Mouse (Mus musculus) neutrophil, adult 5-6 weeks (primary cell): Measurements from ENCODE around the gene Aen. TPM values are rescaled to one million over a fixed set of nuclear protein-coding genes. Genes with fewer than 3 reads are reported as not detected.

Experiments
- ATAC-seq: fragments of 151-379, 151-347 bp; 2 replicates; pipeline ENCODE4 v1.8.0; 2017; ENCODE audit warnings: mild to moderate bottlenecking, moderate TSS enrichment; ENCODE audit not compliant: insufficient number of reproducible peaks, poor library complexity, low FRiP score, severe bottlenecking; ENCODE audit errors: extremely low read depth
- total RNA-seq: library from RNA; stranded (forward); fragments of 200-1000 nt; gene quantifications from 2 replicates; pipeline ENCODE4 v1.2.3, GENCODE M21; 2017

Aen gene
- total RNA-seq, 1 experiment from 2014 or later = 41.3 TPM

DNA sequence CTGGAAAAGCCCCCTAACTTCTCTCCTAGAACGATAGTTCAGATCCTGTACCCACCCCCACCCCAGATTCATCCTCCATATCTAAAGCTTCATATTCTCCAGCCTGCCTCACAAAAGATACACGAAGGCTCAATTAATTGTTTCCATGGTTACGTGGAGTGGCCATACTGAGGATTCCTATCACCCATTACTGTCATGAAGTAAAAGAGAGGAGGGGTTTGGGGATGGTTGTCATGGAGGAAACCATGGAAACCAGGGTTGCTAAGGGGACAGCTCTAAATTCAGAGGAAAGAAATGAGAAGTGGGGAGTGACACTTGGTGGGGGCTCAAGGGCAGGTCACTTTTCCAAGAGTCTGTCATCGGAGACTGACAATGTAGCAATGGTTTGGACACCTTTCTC is 9.2 kb upstream of the Aen start:
- no peak for ATAC-seq

DNA sequence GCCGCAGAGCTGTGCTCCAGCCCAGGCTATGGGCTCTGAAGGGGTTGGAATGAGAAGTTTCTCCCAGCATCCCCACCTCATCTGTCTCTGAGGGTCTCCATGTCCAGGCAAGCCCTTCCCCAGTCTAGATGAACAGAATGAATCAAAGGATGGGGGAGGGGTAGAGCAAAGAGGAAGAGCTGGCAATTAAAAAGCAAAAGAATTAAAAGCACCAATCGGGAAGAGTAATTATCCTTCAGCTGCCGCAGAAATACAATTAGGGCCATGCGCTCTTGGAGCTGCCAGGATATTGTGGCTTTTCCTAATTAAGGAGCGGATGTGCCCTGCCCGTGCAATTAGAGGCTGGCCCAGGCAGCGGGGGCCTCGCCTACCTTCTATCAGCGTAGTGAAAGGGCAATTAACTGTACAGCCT is 8.2 kb upstream of the Aen start:
- no peak for ATAC-seq

DNA sequence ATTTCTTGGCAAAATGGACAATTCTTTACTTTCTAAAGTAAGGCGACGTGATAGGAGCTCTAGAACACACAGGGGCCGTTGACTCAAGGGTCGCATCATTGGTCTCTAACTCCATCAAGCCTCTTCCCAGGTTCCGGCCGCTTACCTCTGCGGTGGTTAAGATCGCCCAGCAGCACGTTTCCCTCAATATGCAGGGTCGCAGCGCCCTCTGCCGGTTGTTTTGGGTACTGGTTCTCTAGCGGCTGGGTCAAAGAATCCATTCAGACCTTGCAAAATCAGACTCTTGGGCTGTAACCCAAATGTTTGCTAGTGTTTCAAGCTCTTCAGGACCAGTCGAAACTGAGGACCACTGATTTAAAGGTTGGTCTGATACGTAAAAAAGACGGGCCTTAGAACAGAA is 5.0 kb upstream of the Aen start:
- peak; percentile 68 for ATAC-seq

DNA sequence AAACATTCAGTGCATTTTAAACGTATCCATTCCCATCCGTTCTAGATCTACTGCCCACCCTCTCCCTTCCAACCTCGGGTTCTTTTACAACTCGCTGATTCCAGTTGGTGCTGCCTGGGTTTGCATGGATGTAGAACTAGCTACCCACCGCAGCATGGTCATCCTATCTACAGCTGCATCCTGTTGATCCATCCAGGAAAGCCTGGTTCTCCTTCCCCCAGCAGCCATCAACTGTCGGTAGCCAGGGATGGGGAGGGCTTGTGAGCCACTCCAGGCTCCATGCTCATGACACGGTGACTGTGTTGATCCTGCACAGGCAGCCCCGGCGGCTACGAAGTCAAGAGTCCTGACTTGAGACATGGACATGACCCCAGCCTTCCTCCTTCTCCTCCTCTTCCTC is 1.7 kb upstream of the Aen start:
- ATAC-seq = no peak

DNA sequence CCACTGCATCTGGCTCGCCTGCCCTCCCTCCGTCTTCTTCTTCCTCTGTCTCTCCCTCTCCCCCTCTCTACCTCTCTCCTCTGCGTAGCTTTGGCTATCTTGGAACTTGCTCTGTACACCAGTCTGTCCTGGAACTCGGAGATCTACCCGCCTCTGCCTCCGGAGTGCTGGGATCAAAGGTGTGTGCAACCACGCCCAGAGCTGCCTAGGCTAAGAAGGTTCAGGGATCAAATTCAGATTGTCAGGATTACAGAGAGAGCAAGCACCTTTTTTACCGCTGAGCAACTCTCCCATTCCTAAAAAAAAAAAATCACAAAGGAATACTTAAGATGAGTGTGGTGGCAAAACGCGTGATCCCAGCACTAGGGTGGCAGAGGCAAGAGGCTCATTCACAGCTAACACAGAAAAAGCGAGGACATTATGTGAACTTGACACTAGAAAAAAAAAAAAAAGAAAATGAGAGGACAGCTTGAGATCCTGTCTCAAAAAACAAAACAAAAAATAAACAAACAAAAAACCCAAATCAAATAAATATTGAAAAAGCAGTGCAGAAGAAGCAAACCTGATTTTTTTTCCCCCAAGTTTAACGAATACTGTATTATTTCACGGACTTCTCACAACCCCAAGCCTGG is 517 bp upstream of the Aen start:
- no peak for ATAC-seq

DNA sequence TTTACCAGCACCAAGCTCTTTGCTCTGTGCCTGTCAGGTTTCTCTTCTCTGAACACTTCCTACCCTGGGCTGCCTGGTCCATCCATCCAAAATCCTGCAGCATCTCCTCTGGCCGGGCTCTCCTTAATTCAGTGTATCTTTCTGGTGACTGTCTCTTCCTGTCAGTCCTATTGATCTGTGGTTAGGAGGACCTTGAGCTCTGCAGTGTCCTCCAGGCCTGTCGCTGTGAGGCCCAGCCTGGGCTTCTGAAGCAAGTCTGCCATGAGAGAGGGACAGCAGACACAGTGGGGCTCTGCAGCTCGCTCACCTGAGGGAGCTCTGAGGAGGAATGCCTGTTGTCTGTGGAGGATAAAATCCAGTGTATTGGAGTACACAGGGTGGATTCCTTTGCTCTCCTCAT is 1.9 kb downstream of the Aen start:
- no peak for ATAC-seq

DNA sequence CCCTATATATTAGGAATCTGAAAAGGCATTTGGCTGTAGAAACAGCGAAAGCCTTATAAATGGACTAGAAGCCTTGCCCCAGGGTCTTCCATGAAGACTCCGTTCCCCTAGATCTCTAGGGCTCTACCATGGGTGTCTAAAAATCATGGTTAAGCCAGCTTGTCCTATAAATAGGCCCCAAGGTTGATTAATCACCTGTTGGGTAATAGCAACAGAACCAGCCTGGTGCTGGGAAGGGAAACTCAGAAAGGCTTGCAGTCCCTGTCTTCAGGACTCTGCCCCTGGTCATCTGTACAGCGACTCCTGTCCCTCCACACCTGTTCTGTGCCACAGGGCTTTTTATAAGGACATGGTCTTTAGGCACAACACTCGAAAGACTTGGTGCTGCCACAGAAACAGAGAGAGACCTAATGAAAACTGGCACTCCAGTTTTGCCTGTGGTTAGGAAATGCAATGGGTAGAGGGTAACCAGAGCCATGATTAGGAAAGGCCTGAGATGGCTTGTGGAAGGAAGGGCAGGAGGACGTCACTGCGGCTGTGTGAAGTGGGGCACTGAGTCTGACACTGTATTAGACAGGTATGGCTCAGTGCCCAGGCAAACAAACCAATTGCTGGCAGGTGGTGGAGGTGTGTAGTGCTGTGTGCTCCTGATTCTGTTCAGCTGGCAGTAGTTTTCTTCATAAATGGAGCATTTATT is 7.7 kb downstream of the Aen start:
- no peak for ATAC-seq

DNA sequence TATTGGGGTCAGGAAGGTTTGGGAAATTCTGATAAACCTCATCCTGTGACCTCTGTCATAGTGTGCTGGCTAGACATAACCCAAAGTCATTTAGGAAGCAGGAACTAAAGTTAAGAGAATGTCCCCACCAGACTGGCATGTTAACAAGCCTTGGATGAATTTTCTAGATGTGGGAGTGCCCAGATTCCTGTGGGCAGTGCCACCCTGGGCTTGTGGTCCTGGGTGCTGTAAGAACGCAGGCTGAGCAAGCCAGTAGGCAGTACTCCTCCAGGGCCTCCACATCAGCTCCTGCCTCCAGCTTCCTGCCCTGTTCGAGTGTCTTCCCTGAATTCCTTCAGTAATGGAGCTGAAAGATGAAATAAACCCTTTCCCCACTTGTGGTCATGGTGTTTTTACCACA is 8.5 kb downstream of the Aen start:
- ATAC-seq = no peak

DNA sequence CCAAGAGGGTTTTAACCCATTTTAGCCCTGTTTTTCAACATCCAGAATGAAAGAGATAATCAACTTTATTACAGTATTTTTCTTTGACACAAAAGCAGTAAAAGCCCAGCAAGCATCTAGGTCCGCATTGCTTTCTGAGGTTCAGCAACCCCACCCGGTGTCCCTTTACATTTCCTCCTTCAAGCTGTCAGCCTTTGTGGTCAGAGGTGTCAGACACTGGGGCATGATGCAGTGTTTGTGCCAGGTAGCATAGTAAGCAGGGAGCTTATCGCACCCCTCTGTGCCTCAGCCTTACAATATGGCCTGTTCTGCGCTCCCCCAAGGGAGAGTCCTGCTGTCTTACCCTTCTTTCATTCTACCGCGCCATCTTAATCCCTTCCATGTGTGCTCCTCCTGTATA is 13.4 kb downstream of the Aen start:
- no peak for ATAC-seq

DNA sequence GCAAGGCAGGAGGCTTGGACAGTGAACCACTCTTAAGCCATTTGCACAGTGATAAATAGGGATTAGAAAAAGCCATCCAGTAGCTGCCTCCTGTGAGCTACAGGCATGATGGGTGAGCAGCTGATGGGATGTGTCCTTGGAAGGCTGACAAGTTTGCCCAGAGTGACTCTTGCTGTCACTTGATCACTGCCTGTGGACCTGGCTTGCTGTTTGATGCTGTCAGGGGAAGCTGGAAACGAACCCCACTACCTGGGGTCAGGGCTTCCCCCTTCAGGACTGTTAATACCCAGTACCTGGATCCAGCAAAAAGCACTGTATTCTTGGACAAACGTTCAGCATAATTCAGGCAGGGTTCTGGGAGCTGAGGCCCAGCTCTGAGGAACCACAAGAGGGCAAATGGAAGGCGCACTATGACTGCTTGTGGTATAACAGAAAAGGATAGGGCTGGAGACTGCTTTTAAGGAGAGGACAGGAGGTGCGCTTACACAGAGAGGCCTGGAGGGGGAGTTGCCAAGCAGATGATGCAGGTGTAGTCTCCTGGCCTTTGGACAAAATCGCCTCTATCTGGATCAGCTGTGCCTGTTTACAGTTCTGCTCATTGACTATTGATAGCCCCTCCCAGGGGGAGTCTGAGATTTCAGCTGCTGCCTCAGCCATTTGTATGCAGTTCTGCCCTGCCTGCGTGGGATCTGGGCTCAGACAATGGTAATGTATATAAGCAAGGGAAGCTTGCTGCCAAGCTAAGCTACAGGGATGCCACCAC is 14.9 kb downstream of the Aen start:
- ATAC-seq = no peak

DNA sequence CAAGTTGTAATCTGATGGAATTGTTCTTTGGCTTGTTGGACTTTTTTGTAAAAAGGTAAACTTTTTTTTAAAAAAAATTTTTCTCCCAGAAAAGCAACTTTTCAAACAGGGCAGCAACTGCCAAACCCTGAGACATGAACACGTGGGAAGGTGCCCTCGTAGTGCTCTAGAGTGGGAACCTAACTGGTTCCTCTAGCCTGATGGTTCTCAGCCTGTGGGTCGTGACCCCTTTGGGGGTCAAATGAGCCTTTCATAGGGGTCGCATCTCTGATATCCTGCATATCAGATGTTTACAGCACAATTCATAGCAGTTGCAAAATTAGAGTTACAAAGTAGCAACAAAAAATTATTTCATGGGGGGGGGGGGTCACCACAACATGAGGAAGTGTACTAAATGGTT is 15.6 kb downstream of the Aen start:
- ATAC-seq = no peak

DNA sequence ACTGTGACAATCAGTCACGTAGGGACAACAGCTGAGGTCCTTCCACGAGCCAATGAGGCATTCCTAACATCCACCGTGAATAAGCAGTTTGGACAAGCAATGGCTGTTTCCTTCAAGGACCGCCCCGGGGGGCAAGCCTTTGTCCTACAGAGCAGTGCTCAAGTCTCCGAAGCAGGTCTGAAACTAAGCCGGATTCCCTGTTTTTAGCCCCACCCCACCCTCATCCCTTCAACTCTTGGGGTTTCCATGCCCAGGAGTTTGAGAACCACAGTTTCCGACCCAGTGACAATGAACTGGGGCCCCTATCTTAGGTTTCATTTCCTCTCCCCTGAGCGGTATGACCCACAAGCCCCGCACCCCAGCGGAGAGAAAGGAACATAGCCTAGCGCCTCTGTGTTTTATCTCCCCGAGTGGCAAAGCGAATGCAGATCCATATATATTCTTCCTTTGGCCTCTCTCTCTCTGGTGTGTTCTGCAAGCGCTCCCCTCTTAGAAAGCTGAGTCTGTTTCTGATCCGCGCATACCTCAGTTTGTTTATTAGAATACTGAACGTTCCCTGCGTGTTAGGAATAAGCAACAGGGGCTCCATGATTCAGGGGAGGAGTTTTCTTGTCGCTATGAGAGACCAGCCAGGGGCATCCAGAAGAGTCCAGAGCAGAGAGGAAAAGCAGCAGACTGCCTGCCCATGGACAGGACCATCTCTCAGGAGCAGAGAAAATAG is 16.8 kb downstream of the Aen start:
- ATAC-seq = peak; percentile 28; the same call in 1 of the 2 replicates

DNA sequence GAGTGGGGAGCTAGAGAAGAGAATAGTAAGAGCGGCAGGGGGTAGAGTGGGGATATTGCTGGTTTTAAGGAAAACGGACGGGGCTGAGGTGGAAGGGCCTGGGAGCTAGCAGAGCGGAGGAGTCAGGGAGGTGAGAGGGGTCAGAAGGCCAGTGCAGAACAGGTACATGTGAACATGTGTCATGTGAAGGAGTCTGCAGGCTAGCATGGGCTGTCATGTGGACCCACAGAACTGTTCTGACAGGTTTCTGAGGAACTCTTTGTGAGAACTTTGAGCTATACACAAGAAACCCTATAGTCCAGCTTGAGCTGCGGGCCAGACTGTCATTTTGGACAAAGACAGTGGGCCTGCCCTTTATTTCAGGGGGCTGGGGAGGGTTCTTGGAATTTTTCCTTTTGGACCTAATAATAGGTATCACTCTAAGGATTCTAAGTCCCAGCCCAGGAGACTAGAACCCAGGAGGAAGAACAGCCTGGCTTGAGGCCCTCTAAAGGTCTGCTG is 17.4 kb downstream of the Aen start, which contains the start of gene Isg20:
Isg20 (plus strand) TSS at position 451 of the 501 bp plus-strand sequence.
- ATAC-seq = no peak

DNA sequence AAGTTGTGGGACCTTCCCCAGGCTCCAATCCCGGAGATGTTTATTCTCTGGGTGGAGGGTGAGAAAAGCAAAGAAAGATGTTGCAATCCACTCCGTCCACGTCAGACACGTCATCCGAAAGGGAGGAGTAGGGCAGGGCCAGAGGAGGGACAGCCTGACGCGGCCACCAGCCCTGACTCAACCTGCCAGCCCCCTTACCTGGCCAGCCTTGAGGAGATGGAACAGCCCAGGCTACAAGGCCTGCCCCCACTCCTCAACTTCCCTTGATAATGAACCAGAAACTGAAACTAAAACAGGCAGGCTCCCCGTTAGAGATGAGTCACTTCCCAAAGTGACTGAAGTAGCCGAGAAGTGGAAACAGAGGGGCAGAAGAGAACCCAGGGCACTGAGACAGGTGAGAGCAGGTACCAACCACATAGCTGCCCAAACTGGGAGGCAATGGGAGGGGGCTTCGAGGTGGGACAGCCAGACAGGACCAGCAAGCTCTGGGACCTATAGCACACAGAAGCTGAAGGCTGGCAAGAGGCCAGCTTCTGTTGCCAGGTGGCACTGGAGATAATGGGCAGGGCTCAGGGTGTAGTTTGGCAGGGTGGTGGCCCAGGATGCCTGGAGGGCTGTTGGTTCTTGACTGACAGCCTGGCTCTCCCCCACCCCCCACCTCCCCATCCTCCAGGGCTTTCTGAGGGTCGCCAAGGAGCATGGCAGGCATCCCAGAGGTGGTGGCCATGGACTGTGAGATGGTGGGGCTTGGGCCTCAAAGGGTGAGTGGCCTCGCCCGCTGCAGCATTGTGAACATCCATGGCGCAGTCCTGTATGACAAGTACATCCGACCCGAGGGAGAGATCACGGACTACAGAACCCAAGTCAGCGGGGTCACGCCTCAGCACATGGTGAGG is 18.2 kb downstream of the Aen start:
- ATAC-seq = peak; percentile 87

DNA sequence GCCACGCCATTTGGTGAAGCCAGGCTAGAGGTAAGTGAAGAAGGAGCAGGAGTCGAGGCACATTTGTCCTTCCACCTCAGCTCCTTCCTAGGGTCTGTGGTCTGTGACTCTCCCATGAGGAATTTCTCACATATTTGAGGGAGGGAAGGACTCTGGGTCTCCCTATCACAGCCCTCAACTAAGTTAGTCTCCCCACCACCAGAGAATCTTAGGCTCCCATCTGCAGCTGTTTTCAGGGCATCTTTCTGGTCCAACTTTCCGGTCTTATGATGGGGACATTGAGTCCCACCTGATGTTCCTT is 18.8 kb downstream of the Aen start:
- no peak for ATAC-seq

DNA sequence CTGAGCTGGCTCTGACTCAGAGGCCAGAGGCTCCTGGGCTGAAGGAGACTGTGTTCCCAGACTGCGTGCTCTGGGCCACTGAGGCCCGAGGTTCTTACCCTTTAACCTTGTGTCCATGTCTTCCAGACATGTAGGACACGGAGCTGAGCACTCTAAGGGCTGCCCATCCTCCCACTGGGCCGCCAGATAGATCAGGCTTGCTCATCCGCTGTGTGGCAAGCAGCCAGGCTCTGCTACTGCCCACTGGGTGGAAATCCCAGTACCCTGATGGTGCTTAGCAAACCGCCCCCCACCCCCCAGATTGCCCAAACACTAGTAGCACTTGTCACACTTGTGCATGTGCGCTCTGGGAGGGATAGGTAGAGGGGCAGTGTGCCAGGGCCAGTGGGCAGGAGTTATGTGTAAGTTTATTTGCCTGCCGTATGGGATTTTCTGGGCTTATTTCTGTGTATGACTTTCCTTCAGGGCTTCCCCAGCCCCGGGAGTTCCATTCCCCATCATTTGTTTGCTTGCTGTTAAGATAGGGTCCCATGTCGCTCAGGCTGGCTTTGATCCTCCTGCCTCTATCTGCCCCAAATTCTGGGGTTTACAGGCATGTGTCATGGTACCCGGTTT is 19.3 kb downstream of the Aen start:
- no peak for ATAC-seq

DNA sequence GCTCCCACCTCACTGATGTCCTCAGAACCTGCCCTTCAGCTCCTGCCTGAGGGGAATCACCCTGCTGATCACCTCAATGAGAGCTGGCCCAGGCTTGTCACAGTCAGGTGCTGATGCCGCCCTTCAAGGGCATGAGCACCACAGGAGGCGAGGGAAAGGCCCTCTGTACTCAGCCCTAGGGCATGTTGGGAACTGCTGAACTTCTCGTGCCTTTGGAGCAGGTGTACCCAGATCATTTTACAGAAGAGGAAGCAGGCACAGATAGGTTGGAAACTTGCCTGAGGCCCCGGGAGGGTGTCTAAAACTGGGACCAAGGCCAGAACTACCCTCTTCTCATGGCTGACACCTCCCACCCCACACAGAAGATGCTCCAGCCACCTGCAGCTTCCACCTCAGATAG is 23.0 kb downstream of the Aen start:
- ATAC-seq = no peak

DNA sequence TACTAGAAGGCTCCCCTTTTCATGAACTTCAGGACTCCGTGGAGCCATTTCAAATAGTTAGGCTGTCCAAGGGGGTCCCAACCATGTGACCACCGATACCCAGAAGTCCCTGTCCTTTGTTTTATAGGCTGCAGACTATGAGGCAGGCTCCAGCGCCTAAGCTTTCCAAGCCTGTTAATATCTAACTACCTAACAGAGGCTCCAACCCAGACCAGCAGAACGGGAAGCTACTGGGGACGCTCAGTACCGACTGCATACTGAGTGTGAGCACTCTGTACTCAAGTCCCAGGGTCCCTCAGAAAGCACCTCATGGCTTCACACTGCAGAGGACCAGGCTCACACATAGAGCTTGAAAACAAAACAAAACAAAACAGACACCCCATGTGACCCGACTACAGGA is 26.9 kb downstream of the Aen start:
- no peak for ATAC-seq
